Mouse (Mus musculus): ENCODE data around the gene Tmem239. TPM values are rescaled to one million over a fixed set of nuclear protein-coding genes. Genes with fewer than 3 reads are reported as not detected.

Gene Tmem239
- not detected in 2 replicates for polyA plus RNA-seq (2012; rRNA removed)
- not detected in 2 replicates for polyA plus RNA-seq (2014; fragmentation: Nextera tagmentation; extraction: Ambion mirVana)

- H3K36me3 ChIP-seq (replicated peaks; ENCODE audit: control insufficient read depth, insufficient read depth, low read depth), result no peaks in the 10 kb centered on the region
- H3K9me3 ChIP-seq (ENCODE audit: control insufficient read depth, low read length), result no peaks in the 10 kb centered on the region
- H3K4me1 ChIP-seq (replicated peaks; ENCODE audit: control insufficient read depth in 2 of 2, insufficient read depth in 2 of 2, low read length in 1 of 2), result no peaks in the 10 kb centered on the region
- H3K4me2 ChIP-seq (ENCODE audit: low read depth), result no peak within 1 kb of the TSS
- ATAC-seq (ENCODE audit: insufficient read depth), result no peak
- H3K4me3 ChIP-seq (ENCODE audit: insufficient read depth in 1 of 2, low read depth in 2 of 2, low read length in 2 of 2), result no peak within 1 kb of the TSS
- TF ChIP-seq CTCF (IDR thresholded peaks at IDR 0.05; ENCODE audit: low read depth) (no peak), EP300 (IDR thresholded peaks at IDR 0.05; ENCODE audit: low read depth) (no peak)
- no peaks in the 10 kb centered on the region for H3K27me3 ChIP-seq (ENCODE audit: control insufficient read depth, insufficient read depth, low read length)
- 62% methylated on average over 2 of the region's 2 CpGs for WGBS (ENCODE audit: insufficient replicate concordance)
- no peak within 1 kb of the TSS for H3K27ac ChIP-seq
- no peak for DNase-seq (ENCODE audit: low read depth in 3 of 3, low spot score in 3 of 3)
- no peak within 1 kb of the TSS for H3K9ac ChIP-seq (replicated peaks)
Observed at GRCm38 (mm10) chr2:130406178-130406577, at the start of gene Tmem239. Gene Tmem239, plus strand, starts transcription at chr2:130406478.

GRCm38 (mm10) chr2:130357551-130357950 is 48.7 kb upstream of the Tmem239 start:
- peaks cover 44% of the 10 kb centered on the region for H3K27me3 ChIP-seq (ENCODE audit: control insufficient read depth, insufficient read depth, low read length)
- H3K36me3 ChIP-seq (replicated peaks; ENCODE audit: control insufficient read depth, insufficient read depth, low read depth), result no peaks in the 10 kb centered on the region
- no peak overlapping the region for H3K4me2 ChIP-seq (ENCODE audit: low read depth)
- DNase-seq (ENCODE audit: low read depth in 3 of 3, low spot score in 3 of 3), result no peak
- ATAC-seq (ENCODE audit: insufficient read depth), result no peak
- no peaks in the 10 kb centered on the region for H3K9me3 ChIP-seq (ENCODE audit: control insufficient read depth, low read length)
- no peaks in the 10 kb centered on the region for H3K4me1 ChIP-seq (replicated peaks; ENCODE audit: control insufficient read depth in 2 of 2, insufficient read depth in 2 of 2, low read length in 1 of 2)
- no peak overlapping the region for H3K9ac ChIP-seq (replicated peaks)
- no peak overlapping the region for H3K27ac ChIP-seq
- H3K4me3 ChIP-seq (ENCODE audit: insufficient read depth in 1 of 2, low read depth in 2 of 2, low read length in 2 of 2), result no peak overlapping the region
- WGBS (ENCODE audit: insufficient replicate concordance), result 58% methylated on average over 5 of the region's 5 CpGs
- TF ChIP-seq EP300 (IDR thresholded peaks at IDR 0.05; ENCODE audit: low read depth) (no peak), CTCF (IDR thresholded peaks at IDR 0.05; ENCODE audit: low read depth) (no peak)

- Histone ChIP-seq H3K36me3 (replicated peaks; ENCODE audit: control insufficient read depth, insufficient read depth, low read depth) (no peaks in the 10 kb centered on the region), H3K4me1 (replicated peaks; ENCODE audit: control insufficient read depth in 2 of 2, insufficient read depth in 2 of 2, low read length in 1 of 2) (no peaks in the 10 kb centered on the region), H3K27me3 (ENCODE audit: control insufficient read depth, insufficient read depth, low read length) (peaks cover 54% of the 10 kb centered on the region), H3K9ac (replicated peaks) (no peak overlapping the region), H3K4me3 (ENCODE audit: insufficient read depth in 1 of 2, low read depth in 2 of 2, low read length in 2 of 2) (no peak overlapping the region), H3K4me2 (ENCODE audit: low read depth) (no peak overlapping the region), H3K27ac (no peak overlapping the region), H3K9me3 (ENCODE audit: control insufficient read depth, low read length) (no peaks in the 10 kb centered on the region)
- DNase-seq (ENCODE audit: low read depth in 3 of 3, low spot score in 3 of 3) (no peak), ATAC-seq (ENCODE audit: insufficient read depth) (no peak)
- no peak for TF ChIP-seq CTCF (IDR thresholded peaks at IDR 0.05; ENCODE audit: low read depth)
- TF ChIP-seq EP300 (IDR thresholded peaks at IDR 0.05; ENCODE audit: low read depth), result no peak
- WGBS (ENCODE audit: insufficient replicate concordance), result 6% methylated on average over 5 of the region's 5 CpGs
Observed at GRCm38 (mm10) chr2:130358852-130359251, 47.4 kb upstream of the Tmem239 start.

- Histone ChIP-seq H3K4me2 (ENCODE audit: low read depth) (no peak overlapping the region), H3K27ac (no peak overlapping the region), H3K4me1 (replicated peaks; ENCODE audit: control insufficient read depth in 2 of 2, insufficient read depth in 2 of 2, low read length in 1 of 2) (no peaks in the 10 kb centered on the region), H3K9me3 (ENCODE audit: control insufficient read depth, low read length) (no peaks in the 10 kb centered on the region), H3K4me3 (ENCODE audit: insufficient read depth in 1 of 2, low read depth in 2 of 2, low read length in 2 of 2) (no peak overlapping the region), H3K36me3 (replicated peaks; ENCODE audit: control insufficient read depth, insufficient read depth, low read depth) (no peaks in the 10 kb centered on the region), H3K9ac (replicated peaks) (no peak overlapping the region), H3K27me3 (ENCODE audit: control insufficient read depth, insufficient read depth, low read length) (peaks cover 69% of the 10 kb centered on the region)
- ATAC-seq (ENCODE audit: insufficient read depth), result no peak
- TF ChIP-seq CTCF (IDR thresholded peaks at IDR 0.05; ENCODE audit: low read depth) (peak; percentile 75), EP300 (IDR thresholded peaks at IDR 0.05; ENCODE audit: low read depth) (no peak)
- 4% methylated on average over 14 of the region's 14 CpGs for WGBS (ENCODE audit: insufficient replicate concordance)
- DNase-seq (ENCODE audit: low read depth in 3 of 3, low spot score in 3 of 3), result peak in 1 of 3 experiments; percentile 19
Observed at GRCm38 (mm10) chr2:130362511-130363026, 43.7 kb upstream of the Tmem239 start.

- no peak for ATAC-seq (ENCODE audit: insufficient read depth)
- H3K4me2 ChIP-seq (ENCODE audit: low read depth), result peak overlapping the region; percentile 30
- no peak overlapping the region for H3K4me3 ChIP-seq (ENCODE audit: insufficient read depth in 1 of 2, low read depth in 2 of 2, low read length in 2 of 2)
Observed at GRCm38 (mm10) chr2:130365211-130366094, 40.8 kb upstream of the Tmem239 start.

More at GRCm38 (mm10) chr2:130365211-130366094, 40.8 kb upstream of the Tmem239 start:
- no peak overlapping the region for H3K27ac ChIP-seq
- no peaks in the 10 kb centered on the region for H3K4me1 ChIP-seq (replicated peaks; ENCODE audit: control insufficient read depth in 2 of 2, insufficient read depth in 2 of 2, low read length in 1 of 2)
- H3K9ac ChIP-seq (replicated peaks), result no peak overlapping the region
- H3K9me3 ChIP-seq (ENCODE audit: control insufficient read depth, low read length), result no peaks in the 10 kb centered on the region
- no peak for DNase-seq (ENCODE audit: low read depth in 3 of 3, low spot score in 3 of 3)
- H3K27me3 ChIP-seq (ENCODE audit: control insufficient read depth, insufficient read depth, low read length), result peaks cover 46% of the 10 kb centered on the region
- H3K36me3 ChIP-seq (replicated peaks; ENCODE audit: control insufficient read depth, insufficient read depth, low read depth), result no peaks in the 10 kb centered on the region
- 0 out of 2 replicates have a peak, but pooled peaks have one; percentile 4 for TF ChIP-seq CTCF (IDR thresholded peaks at IDR 0.05; ENCODE audit: low read depth)
- TF ChIP-seq EP300 (IDR thresholded peaks at IDR 0.05; ENCODE audit: low read depth), result no peak
- 6% methylated on average over 30 of the region's 30 CpGs for WGBS (ENCODE audit: insufficient replicate concordance)

Measured in liver, embryonic 14.5 days (tissue).